Mouse (Mus musculus) heart, adult 2 months (tissue): ENCODE measurements at regions not wholly inside any gene's neighbourhood (a gene's known extent, or its start where the extent isn't known, plus 50 kb on each side); places are given as distances from the start of the nearest gene placed in this dataset.

Experiments
- EP300 ChIP-seq: fragments of 200-500 bp; IDR thresholded peaks from 2 replicates; pipeline ENCODE4 v1.6.1; 2011; ENCODE audit warnings: low read depth, low read length, control low read depth; ENCODE audit not compliant: insufficient read depth
- POLR2A ChIP-seq: fragments of 200-500 bp; IDR thresholded peaks from 2 replicates; pipeline ENCODE4 v1.6.1; 2011; ENCODE audit warnings: mild to moderate bottlenecking, low read depth, low read length, control low read depth; ENCODE audit not compliant: insufficient read depth

DNA sequence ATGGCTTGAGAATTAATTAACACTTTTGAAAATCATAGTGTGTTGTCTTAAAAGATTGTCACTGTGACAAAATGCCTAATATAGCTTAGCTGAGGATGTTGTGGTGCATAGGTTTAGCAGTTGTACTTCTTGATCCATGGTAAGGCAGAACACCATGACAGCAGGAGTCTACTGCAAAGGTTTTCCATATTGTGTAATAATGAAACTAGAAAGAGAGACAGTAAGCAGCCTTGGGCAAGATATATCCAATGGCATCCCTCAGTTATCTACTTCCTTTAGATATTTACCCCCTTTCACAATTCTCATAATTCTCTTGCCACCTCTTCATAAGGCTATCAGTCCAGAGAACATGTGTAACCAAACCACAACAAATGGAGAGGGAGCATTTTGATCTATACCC, 236.6 kb upstream of the Tle1 start:
- TF ChIP-seq POLR2A: no peak
- no peak for TF ChIP-seq EP300
